Mouse (Mus musculus): ENCODE measurements at regions not wholly inside any gene's neighbourhood (a gene's known extent, or its start where the extent isn't known, plus 50 kb on each side); places are given as distances from the start of the nearest gene placed in this dataset.

GRCm38 (mm10) chr13:51336726-51337125, 71.7 kb upstream of the S1pr3 start:
- no peaks in the 10 kb centered on the region for H3K79me2 ChIP-seq (replicated peaks; ENCODE audit: control insufficient read depth, insufficient read depth, low read length)
- 58% methylated on average over 5 of the region's 5 CpGs for WGBS
- no peak overlapping the region; the same call in 1 of the 2 replicates for H3K27ac ChIP-seq
- intact Hi-C loops (cut with DNase I) = no loop called here
- no peak overlapping the region for H3K9ac ChIP-seq (ENCODE audit: low read depth, low read length)
- TF ChIP-seq POLR2A (IDR thresholded peaks at IDR 0.05; ENCODE audit: insufficient read depth, low read depth, low read length) = no peak
- no peak for TF ChIP-seq EP300 (IDR thresholded peaks at IDR 0.05; ENCODE audit: insufficient read depth, low read depth, low read length)
- no peaks in the 10 kb centered on the region for H3K27me3 ChIP-seq (ENCODE audit: control insufficient read depth, insufficient read depth, low read length)
- H3K36me3 ChIP-seq (ENCODE audit: control insufficient read depth, insufficient read depth, low read length) = no peaks in the 10 kb centered on the region
- DNase-seq = peak in 1 of 2 experiments; percentile 27
- no peak overlapping the region for H3K4me3 ChIP-seq
- H3K4me1 ChIP-seq (ENCODE audit: control insufficient read depth, insufficient read depth, low read length) = peaks cover 3% of the 10 kb centered on the region

GRCm38 (mm10) chr13:51337931-51338330, 70.5 kb upstream of the S1pr3 start:
- Histone ChIP-seq H3K9ac (ENCODE audit: low read depth, low read length) (no peak overlapping the region), H3K4me1 (ENCODE audit: control insufficient read depth, insufficient read depth, low read length) (peaks cover under 1% of the 10 kb centered on the region), H3K36me3 (ENCODE audit: control insufficient read depth, insufficient read depth, low read length) (no peaks in the 10 kb centered on the region), H3K79me2 (replicated peaks; ENCODE audit: control insufficient read depth, insufficient read depth, low read length) (no peaks in the 10 kb centered on the region), H3K4me3 (no peak overlapping the region), H3K27ac (no peak overlapping the region), H3K27me3 (ENCODE audit: control insufficient read depth, insufficient read depth, low read length) (no peaks in the 10 kb centered on the region)
- TF ChIP-seq CTCF (IDR thresholded peaks at IDR 0.05) = no peak
- no peak for TF ChIP-seq EP300 (IDR thresholded peaks at IDR 0.05; ENCODE audit: insufficient read depth, low read depth, low read length)
- no peak for TF ChIP-seq POLR2A (IDR thresholded peaks at IDR 0.05; ENCODE audit: insufficient read depth, low read depth, low read length)
- intact Hi-C loops (cut with DNase I) = no loop called here
- DNase-seq = no peak
- WGBS = 98% methylated on average over 16 of the region's 16 CpGs

GRCm38 (mm10) chr13:51345321-51345720, 63.1 kb upstream of the S1pr3 start:
- TF ChIP-seq CTCF (IDR thresholded peaks at IDR 0.05) (no peak), EP300 (IDR thresholded peaks at IDR 0.05; ENCODE audit: insufficient read depth, low read depth, low read length) (no peak), POLR2A (IDR thresholded peaks at IDR 0.05; ENCODE audit: insufficient read depth, low read depth, low read length) (no peak)
- Histone ChIP-seq H3K27me3 (ENCODE audit: control insufficient read depth, insufficient read depth, low read length) (no peaks in the 10 kb centered on the region), H3K36me3 (ENCODE audit: control insufficient read depth, insufficient read depth, low read length) (no peaks in the 10 kb centered on the region), H3K27ac (no peak overlapping the region), H3K9ac (ENCODE audit: low read depth, low read length) (no peak overlapping the region), H3K4me3 (no peak overlapping the region), H3K79me2 (replicated peaks; ENCODE audit: control insufficient read depth, insufficient read depth, low read length) (no peaks in the 10 kb centered on the region), H3K4me1 (ENCODE audit: control insufficient read depth, insufficient read depth, low read length) (peaks cover 2% of the 10 kb centered on the region)
- no peak for DNase-seq
- intact Hi-C loops (cut with DNase I) = loop anchor here (5.0 kb wide), 1 partner anchor 38 kb away; no protein-coding TSS in a partner anchor
- WGBS = 87% methylated on average over 4 of the region's 4 CpGs

GRCm38 (mm10) chr13:51345839-51346550, 62.4 kb upstream of the S1pr3 start:
- Histone ChIP-seq H3K4me1 (ENCODE audit: control insufficient read depth, insufficient read depth, low read length) (peaks cover 2% of the 10 kb centered on the region), H3K9ac (ENCODE audit: low read depth, low read length) (no peak overlapping the region), H3K27me3 (ENCODE audit: control insufficient read depth, insufficient read depth, low read length) (no peaks in the 10 kb centered on the region), H3K79me2 (replicated peaks; ENCODE audit: control insufficient read depth, insufficient read depth, low read length) (no peaks in the 10 kb centered on the region), H3K27ac (no peak overlapping the region; the same call in 1 of the 2 replicates), H3K36me3 (ENCODE audit: control insufficient read depth, insufficient read depth, low read length) (no peaks in the 10 kb centered on the region), H3K4me3 (no peak overlapping the region)
- intact Hi-C loops (cut with DNase I) = loop anchor here (5.0 kb wide), 1 partner anchor 39 kb away; no protein-coding TSS in a partner anchor
- peak; percentile 28 to 41 for DNase-seq
- 64% methylated on average over 8 of the region's 8 CpGs for WGBS
- TF ChIP-seq CTCF (IDR thresholded peaks at IDR 0.05) = no peak
- TF ChIP-seq POLR2A (IDR thresholded peaks at IDR 0.05; ENCODE audit: insufficient read depth, low read depth, low read length) = no peak
- no peak for TF ChIP-seq EP300 (IDR thresholded peaks at IDR 0.05; ENCODE audit: insufficient read depth, low read depth, low read length)

GRCm38 (mm10) chr13:51348707-51349106, 59.7 kb upstream of the S1pr3 start:
- Histone ChIP-seq H3K9ac (ENCODE audit: low read depth, low read length) (no peak overlapping the region), H3K79me2 (replicated peaks; ENCODE audit: control insufficient read depth, insufficient read depth, low read length) (no peaks in the 10 kb centered on the region), H3K4me1 (ENCODE audit: control insufficient read depth, insufficient read depth, low read length) (peaks cover 2% of the 10 kb centered on the region), H3K27ac (no peak overlapping the region), H3K36me3 (ENCODE audit: control insufficient read depth, insufficient read depth, low read length) (no peaks in the 10 kb centered on the region), H3K4me3 (no peak overlapping the region), H3K27me3 (ENCODE audit: control insufficient read depth, insufficient read depth, low read length) (no peaks in the 10 kb centered on the region)
- no peak for DNase-seq
- TF ChIP-seq POLR2A (IDR thresholded peaks at IDR 0.05; ENCODE audit: insufficient read depth, low read depth, low read length) (no peak), CTCF (IDR thresholded peaks at IDR 0.05) (no peak), EP300 (IDR thresholded peaks at IDR 0.05; ENCODE audit: insufficient read depth, low read depth, low read length) (no peak)
- intact Hi-C loops (cut with DNase I) = loop anchor here (5.0 kb wide), 1 partner anchor 41 kb away; no protein-coding TSS in a partner anchor
- WGBS = 62% methylated on average over 4 of the region's 4 CpGs

GRCm38 (mm10) chr13:51349818-51350551, 58.5 kb upstream of the S1pr3 start:
- WGBS = 70% methylated on average over 11 of the region's 11 CpGs

More at GRCm38 (mm10) chr13:51349818-51350551, 58.5 kb upstream of the S1pr3 start:
- TF ChIP-seq EP300 (IDR thresholded peaks at IDR 0.05; ENCODE audit: insufficient read depth, low read depth, low read length) (no peak), CTCF (IDR thresholded peaks at IDR 0.05) (no peak), POLR2A (IDR thresholded peaks at IDR 0.05; ENCODE audit: insufficient read depth, low read depth, low read length) (no peak)
- Histone ChIP-seq H3K4me3 (no peak overlapping the region), H3K4me1 (ENCODE audit: control insufficient read depth, insufficient read depth, low read length) (peaks cover 2% of the 10 kb centered on the region), H3K27me3 (ENCODE audit: control insufficient read depth, insufficient read depth, low read length) (no peaks in the 10 kb centered on the region), H3K9ac (ENCODE audit: low read depth, low read length) (no peak overlapping the region), H3K79me2 (replicated peaks; ENCODE audit: control insufficient read depth, insufficient read depth, low read length) (no peaks in the 10 kb centered on the region), H3K36me3 (ENCODE audit: control insufficient read depth, insufficient read depth, low read length) (no peaks in the 10 kb centered on the region), H3K27ac (no peak overlapping the region)
- intact Hi-C loops (cut with DNase I) = loop anchor here (5.0 kb wide), 1 partner anchor 43 kb away; no protein-coding TSS in a partner anchor
- DNase-seq = no peak

All from heart, adult 2 months (tissue).